Mouse (Mus musculus): Measurements from ENCODE around the gene Erp44. TPM values are rescaled to one million over a fixed set of nuclear protein-coding genes. Genes with fewer than 3 reads are reported as not detected.

Erp44 gene
- polyA plus RNA-seq, 2 experiments: 14.3 to 36.5 TPM

DNA sequence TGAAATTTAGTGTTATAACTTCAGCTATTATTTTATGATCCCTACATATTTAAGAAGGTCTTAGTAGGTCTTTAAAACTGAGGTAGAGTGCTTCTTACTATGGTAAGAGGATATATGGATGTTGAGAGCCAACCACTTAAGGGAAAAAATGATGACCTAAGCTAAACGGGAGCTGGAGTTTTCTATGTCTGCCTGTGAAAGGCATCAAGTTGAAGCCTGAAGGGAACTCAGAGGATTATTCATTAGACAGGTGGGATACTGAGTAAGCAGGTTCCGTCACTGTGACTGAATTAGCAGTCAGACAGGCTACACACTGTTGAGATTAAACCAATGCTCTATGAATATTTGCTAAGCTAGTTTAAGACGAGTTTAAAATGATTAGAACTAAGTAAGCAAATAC lies 2.3 kb downstream of the Erp44 start:
- H3K9ac ChIP-seq (replicated peaks): no peak overlapping the region
- H3K9me3 ChIP-seq (ENCODE audit: control insufficient read depth, low read length): no peaks in the 10 kb centered on the region
- peaks cover 3 to 7% of the 10 kb centered on the region in 2 experiments; a peak in 3 of 4 replicates for H3K4me1 ChIP-seq (replicated peaks; ENCODE audit: control insufficient read depth in 2 of 2, insufficient read depth in 2 of 2, low read length in 1 of 2)
- ATAC-seq (ENCODE audit: insufficient read depth) (no peak), DNase-seq (ENCODE audit: low read depth in 3 of 3, low spot score in 3 of 3) (no peak)
- no peak overlapping the region for H3K4me2 ChIP-seq (ENCODE audit: low read depth)
- H3K4me3 ChIP-seq (ENCODE audit: insufficient read depth in 1 of 2, low read depth in 2 of 2, low read length in 2 of 2): no peak overlapping the region
- TF ChIP-seq CTCF (IDR thresholded peaks at IDR 0.05; ENCODE audit: low read depth): no peak
- no peak for TF ChIP-seq EP300 (IDR thresholded peaks at IDR 0.05; ENCODE audit: low read depth)
- no peak overlapping the region for H3K27ac ChIP-seq
- 76% methylated on average over 3 of the region's 3 CpGs for WGBS (ENCODE audit: insufficient replicate concordance)
- H3K27me3 ChIP-seq (ENCODE audit: control insufficient read depth, insufficient read depth, low read length): no peaks in the 10 kb centered on the region
- no peaks in the 10 kb centered on the region for H3K36me3 ChIP-seq (replicated peaks; ENCODE audit: control insufficient read depth, insufficient read depth, low read depth)

DNA sequence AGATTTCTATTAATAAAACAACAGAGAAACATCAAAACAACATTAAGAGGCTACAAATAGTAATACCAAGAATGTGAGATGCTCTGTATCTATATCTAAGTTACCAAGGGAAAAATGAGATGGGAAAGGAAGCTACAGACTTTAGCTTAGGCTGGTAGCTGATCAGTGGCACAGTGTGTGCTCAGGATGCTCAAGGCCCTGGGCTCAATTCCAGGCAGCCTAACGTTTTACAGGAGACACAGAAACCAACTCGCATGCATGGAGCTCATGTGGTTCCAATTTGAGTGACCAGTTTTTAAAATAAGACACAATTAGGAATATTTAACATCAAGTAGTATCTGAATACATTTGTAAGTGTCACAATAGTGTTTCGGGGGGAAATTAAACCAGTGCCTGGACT lies 3.6 kb downstream of the Erp44 start:
- Histone ChIP-seq H3K4me1 (replicated peaks; ENCODE audit: control insufficient read depth in 2 of 2, insufficient read depth in 2 of 2, low read length in 1 of 2) (peaks cover 3 to 7% of the 10 kb centered on the region in 2 experiments; a peak in 3 of 4 replicates), H3K9ac (replicated peaks) (no peak overlapping the region), H3K9me3 (ENCODE audit: control insufficient read depth, low read length) (no peaks in the 10 kb centered on the region), H3K4me2 (ENCODE audit: low read depth) (no peak overlapping the region), H3K36me3 (replicated peaks; ENCODE audit: control insufficient read depth, insufficient read depth, low read depth) (no peaks in the 10 kb centered on the region), H3K27ac (no peak overlapping the region), H3K27me3 (ENCODE audit: control insufficient read depth, insufficient read depth, low read length) (no peaks in the 10 kb centered on the region), H3K4me3 (ENCODE audit: insufficient read depth in 1 of 2, low read depth in 2 of 2, low read length in 2 of 2) (no peak overlapping the region)
- WGBS (ENCODE audit: insufficient replicate concordance): 69% methylated on average over 3 of the region's 3 CpGs
- no peak for DNase-seq (ENCODE audit: low read depth in 3 of 3, low spot score in 3 of 3)
- no peak for ATAC-seq (ENCODE audit: insufficient read depth)
- no peak for TF ChIP-seq EP300 (IDR thresholded peaks at IDR 0.05; ENCODE audit: low read depth)
- no peak for TF ChIP-seq CTCF (IDR thresholded peaks at IDR 0.05; ENCODE audit: low read depth)

DNA sequence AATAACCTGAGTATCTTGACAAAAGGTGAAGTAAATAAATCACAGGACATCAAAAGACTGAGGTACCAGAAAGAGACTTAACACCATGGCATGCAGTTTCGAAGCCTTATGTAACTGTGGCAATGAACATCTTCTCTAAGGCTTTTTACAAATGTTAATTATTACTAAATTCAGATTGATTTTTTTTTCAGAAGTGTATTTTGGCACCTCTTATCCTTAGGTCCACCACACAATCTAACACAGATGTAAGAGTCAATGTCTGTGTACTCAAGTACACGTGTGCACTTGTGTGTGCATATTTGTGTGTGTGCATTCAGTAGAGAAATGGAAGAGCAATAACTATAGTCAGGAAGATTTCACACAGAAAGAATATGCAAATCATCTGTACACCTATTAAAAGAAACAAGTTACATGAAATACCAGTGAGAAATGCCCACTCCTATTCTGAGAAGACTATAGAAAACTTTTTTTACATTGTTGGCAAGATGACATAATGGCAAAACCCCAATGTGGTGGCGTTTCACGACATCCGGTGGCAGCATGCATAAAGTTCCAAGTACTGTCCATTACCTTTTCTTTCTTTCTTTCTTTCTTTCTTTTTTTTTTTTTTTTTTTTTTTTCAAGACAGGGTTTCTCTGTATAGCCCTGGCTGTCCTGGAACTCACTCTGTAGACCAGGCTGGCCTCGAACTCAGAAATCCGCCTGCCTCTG lies 6.1 kb downstream of the Erp44 start:
- H3K4me1 ChIP-seq (replicated peaks; ENCODE audit: control insufficient read depth in 2 of 2, insufficient read depth in 2 of 2, low read length in 1 of 2): 0 out of 4 replicates have a peak, but pooled peaks cover 0 to under 1% of the 10 kb centered on the region in 2 experiments
- H3K4me3 ChIP-seq (ENCODE audit: insufficient read depth in 1 of 2, low read depth in 2 of 2, low read length in 2 of 2): no peak overlapping the region
- no peak overlapping the region for H3K4me2 ChIP-seq (ENCODE audit: low read depth)
- ATAC-seq (ENCODE audit: insufficient read depth) (no peak), DNase-seq (ENCODE audit: low read depth in 3 of 3, low spot score in 3 of 3) (no peak)
- no peaks in the 10 kb centered on the region for H3K27me3 ChIP-seq (ENCODE audit: control insufficient read depth, insufficient read depth, low read length)
- H3K27ac ChIP-seq: no peak overlapping the region
- TF ChIP-seq EP300 (IDR thresholded peaks at IDR 0.05; ENCODE audit: low read depth): no peak
- TF ChIP-seq CTCF (IDR thresholded peaks at IDR 0.05; ENCODE audit: low read depth): no peak
- H3K9me3 ChIP-seq (ENCODE audit: control insufficient read depth, low read length): no peaks in the 10 kb centered on the region
- no peak overlapping the region for H3K9ac ChIP-seq (replicated peaks)
- no peaks in the 10 kb centered on the region for H3K36me3 ChIP-seq (replicated peaks; ENCODE audit: control insufficient read depth, insufficient read depth, low read depth)
- WGBS (ENCODE audit: insufficient replicate concordance): 84% methylated on average over 7 of the region's 7 CpGs

DNA sequence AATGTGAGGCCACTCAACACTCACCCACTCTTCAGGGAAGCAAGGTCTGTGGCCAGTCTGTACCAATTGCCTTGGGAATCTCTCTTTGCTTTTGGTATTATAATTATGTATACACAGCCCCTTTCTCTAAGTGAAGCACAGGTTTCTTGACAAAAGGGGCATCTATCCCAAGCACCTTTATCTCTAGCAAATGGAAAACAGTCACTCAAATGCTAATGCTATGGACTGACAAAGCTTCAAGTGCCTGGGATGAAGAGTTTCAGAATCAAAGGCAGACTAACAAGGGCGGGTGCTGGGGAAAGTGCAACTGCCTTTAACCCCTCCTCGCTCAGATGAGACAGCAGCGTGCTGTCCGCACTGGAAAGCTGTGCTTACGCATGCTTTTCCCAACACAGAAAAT lies 7.5 kb downstream of the Erp44 start:
- no peak overlapping the region for H3K9ac ChIP-seq (replicated peaks)
- H3K9me3 ChIP-seq (ENCODE audit: control insufficient read depth, low read length): no peaks in the 10 kb centered on the region
- WGBS (ENCODE audit: insufficient replicate concordance): 75% methylated on average over 5 of the region's 5 CpGs
- no peaks in the 10 kb centered on the region for H3K4me1 ChIP-seq (replicated peaks; ENCODE audit: control insufficient read depth in 2 of 2, insufficient read depth in 2 of 2, low read length in 1 of 2)
- H3K4me2 ChIP-seq (ENCODE audit: low read depth): no peak overlapping the region
- H3K36me3 ChIP-seq (replicated peaks; ENCODE audit: control insufficient read depth, insufficient read depth, low read depth): no peaks in the 10 kb centered on the region
- no peak overlapping the region for H3K27ac ChIP-seq
- TF ChIP-seq EP300 (IDR thresholded peaks at IDR 0.05; ENCODE audit: low read depth) (no peak), CTCF (IDR thresholded peaks at IDR 0.05; ENCODE audit: low read depth) (no peak)
- ATAC-seq (ENCODE audit: insufficient read depth) (no peak), DNase-seq (ENCODE audit: low read depth in 3 of 3, low spot score in 3 of 3) (no peak)
- H3K27me3 ChIP-seq (ENCODE audit: control insufficient read depth, insufficient read depth, low read length): no peaks in the 10 kb centered on the region
- no peak overlapping the region for H3K4me3 ChIP-seq (ENCODE audit: insufficient read depth in 1 of 2, low read depth in 2 of 2, low read length in 2 of 2)

DNA sequence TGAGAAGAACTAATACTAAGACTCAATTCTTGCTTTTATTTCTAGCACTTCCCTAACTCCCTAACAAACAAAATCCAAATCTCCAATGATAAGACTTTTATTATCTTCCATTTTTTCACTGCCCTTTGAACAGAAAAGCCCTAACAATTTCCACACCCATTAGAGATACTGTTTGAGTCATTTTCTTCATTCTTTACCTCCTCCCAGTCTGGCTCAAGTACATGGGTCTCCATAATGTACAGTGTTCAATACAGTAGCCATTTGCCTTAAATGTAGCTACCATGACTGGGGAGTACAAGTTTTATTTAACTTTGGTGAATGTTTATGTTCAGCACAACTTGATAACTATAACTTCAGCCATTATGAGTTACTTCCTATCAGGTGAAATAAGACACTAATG lies 8.8 kb downstream of the Erp44 start:
- no peaks in the 10 kb centered on the region for H3K27me3 ChIP-seq (ENCODE audit: control insufficient read depth, insufficient read depth, low read length)
- no peak for TF ChIP-seq CTCF (IDR thresholded peaks at IDR 0.05; ENCODE audit: low read depth)
- TF ChIP-seq EP300 (IDR thresholded peaks at IDR 0.05; ENCODE audit: low read depth): no peak
- H3K9ac ChIP-seq (replicated peaks): no peak overlapping the region
- no peaks in the 10 kb centered on the region for H3K9me3 ChIP-seq (ENCODE audit: control insufficient read depth, low read length)
- H3K27ac ChIP-seq: no peak overlapping the region
- DNase-seq (ENCODE audit: low read depth in 3 of 3, low spot score in 3 of 3) (no peak), ATAC-seq (ENCODE audit: insufficient read depth) (no peak)
- no peaks in the 10 kb centered on the region for H3K4me1 ChIP-seq (replicated peaks; ENCODE audit: control insufficient read depth in 2 of 2, insufficient read depth in 2 of 2, low read length in 1 of 2)
- H3K36me3 ChIP-seq (replicated peaks; ENCODE audit: control insufficient read depth, insufficient read depth, low read depth): no peaks in the 10 kb centered on the region
- H3K4me2 ChIP-seq (ENCODE audit: low read depth): no peak overlapping the region
- no peak overlapping the region for H3K4me3 ChIP-seq (ENCODE audit: insufficient read depth in 1 of 2, low read depth in 2 of 2, low read length in 2 of 2)
